In genomic region chr4:65449171-65449570, GRCm38 (mm10) we compare ENCODE assay signal across 13 mouse cellular contexts.
DNase-seq lines count a peak whose midpoint lies in the region; ATAC-seq and TF ChIP-seq lines count a peak whose summit lies in the region.
"Had no signal": no experiment of that assay in that cellular context is flagged by ENCODE, and none has a peak within 500 bp of the region (broad histone marks: within the 10 kb centered on the region; RNA-seq: fewer than 3 reads in every experiment).

No protein-coding gene starts in this region.

- no peak overlapping the region for H3K9ac ChIP-seq in intestine, postnatal 0 days (ENCODE audit: low read depth, low read length)
- H3K9ac ChIP-seq: hindbrain, embryonic 14.5 days; limb, embryonic 13.5 days had no signal

- no peak overlapping the region for H3K27ac ChIP-seq in intestine, postnatal 0 days (ENCODE audit: low read depth, low read length)
- H3K27ac ChIP-seq: hindbrain, embryonic 14.5 days; limb, embryonic 13.5 days; stomach, postnatal 0 days had no signal

- 57% methylated on average over 4 of the region's 4 CpGs for WGBS in lung, adult 2 months
- 73% methylated on average over 4 of the region's 4 CpGs for WGBS in intestine, postnatal 0 days

- no peaks in the 10 kb centered on the region for H3K9me3 ChIP-seq in intestine, postnatal 0 days (ENCODE audit: control insufficient read depth)
- H3K9me3 ChIP-seq: limb, embryonic 13.5 days had no signal

- TF ChIP-seq CTCF in lung, adult 2 months (IDR thresholded peaks at IDR 0.05; ENCODE audit: insufficient read depth, low read length): no peak
- TF ChIP-seq CTCF in intestine, postnatal 0 days (IDR thresholded peaks at IDR 0.05; ENCODE audit: low read depth): no peak

- no peak for TF ChIP-seq POLR2A in lung, adult 2 months (IDR thresholded peaks at IDR 0.05; ENCODE audit: borderline replicate concordance, extremely low read depth, low read depth, low read length)

- no peak overlapping the region for H3K4me3 ChIP-seq in lung, adult 2 months (replicated peaks; ENCODE audit: extremely low read depth, low read depth, low read length)
- H3K4me3 ChIP-seq in intestine, postnatal 0 days (ENCODE audit: low read depth, low read length): no peak overlapping the region
- H3K4me3 ChIP-seq: limb, embryonic 13.5 days had no signal

- peak; percentile 23 for DNase-seq in cerebellum, adult 8-10 months
- no peak for DNase-seq in cerebellum, postnatal 4 days (ENCODE audit: low spot score in 2 of 2)
- peak; percentile 4 for DNase-seq in lung, postnatal 14 days
- DNase-seq in lung, adult 2 months: no peak
- peak; percentile 19 to 20 for DNase-seq in cerebellum, postnatal 36 days
- DNase-seq in layer of hippocampus, postnatal 36 days: peak; percentile 21 to 38
- no peak for DNase-seq in thymus, postnatal 4 days
- DNase-seq: adrenal gland, adult 2 months; kidney, adult 2 months had no signal

- H3K36me3 ChIP-seq in intestine, postnatal 0 days (ENCODE audit: control insufficient read depth, insufficient read depth): no peaks in the 10 kb centered on the region
- H3K36me3 ChIP-seq: limb, embryonic 13.5 days had no signal

- no peaks in the 10 kb centered on the region for H3K27me3 ChIP-seq in intestine, postnatal 0 days (replicated peaks; ENCODE audit: control insufficient read depth, insufficient read depth, low read length)
- H3K27me3 ChIP-seq: limb, embryonic 13.5 days had no signal

- no peak for ATAC-seq in intestine, postnatal 0 days

- H3K4me2 ChIP-seq in intestine, postnatal 0 days (replicated peaks; ENCODE audit: low read depth): no peak overlapping the region
- H3K4me2 ChIP-seq: hindbrain, embryonic 14.5 days; limb, embryonic 13.5 days had no signal

- H3K4me1 ChIP-seq in lung, adult 2 months (ENCODE audit: control insufficient read depth, insufficient read depth, low read length): no peaks in the 10 kb centered on the region
- H3K4me1 ChIP-seq in intestine, postnatal 0 days (replicated peaks; ENCODE audit: control insufficient read depth, insufficient read depth, low read length): no peaks in the 10 kb centered on the region
- H3K4me1 ChIP-seq: limb, embryonic 13.5 days had no signal

Comparison
In these comparisons a context has a peak if more than half of its experiments do, and no peak if none do; other contexts are left out.
1. DNase-seq: peak in cerebellum, adult 8-10 months (single experiment), lung, postnatal 14 days (single experiment), cerebellum, postnatal 36 days (2 of 2) and layer of hippocampus, postnatal 36 days (2 of 2); none in cerebellum, postnatal 4 days (0 of 2), lung, adult 2 months (single experiment) and thymus, postnatal 4 days (single experiment).